17 mouse cellular contexts compared by ENCODE assay signal in the genomic region with DNA sequence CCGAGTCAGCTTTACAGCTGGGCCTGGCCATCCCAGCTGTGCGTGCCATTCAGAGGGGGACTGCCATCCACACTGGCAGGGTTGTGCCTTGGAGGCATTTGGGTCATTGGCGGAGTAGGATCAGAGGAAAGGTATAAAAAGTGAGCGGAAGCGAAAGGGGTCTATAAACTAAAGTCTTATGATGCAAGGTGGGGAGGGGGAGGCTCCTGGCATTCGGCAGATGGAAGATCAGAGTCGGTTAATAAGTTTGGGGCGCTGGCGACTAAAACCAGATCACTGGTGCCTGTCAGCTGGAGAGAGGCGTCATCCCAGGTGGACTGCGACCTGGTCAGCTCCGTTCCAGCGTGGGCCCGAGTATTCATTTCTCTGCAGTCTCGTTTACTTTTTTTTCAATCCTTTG.
DNase-seq lines count a peak whose midpoint lies in the region; ATAC-seq and TF ChIP-seq lines count a peak whose summit lies in the region.
"Had no signal": no experiment of that assay in that cellular context is flagged by ENCODE, and none has a peak within 500 bp of the region (broad histone marks: within the 10 kb centered on the region; RNA-seq: fewer than 3 reads in every experiment).

No protein-coding gene starts in this region.

- TF ChIP-seq CTCF in hindbrain, postnatal 0 days (IDR thresholded peaks at IDR 0.05; ENCODE audit: low read depth): no peak
- TF ChIP-seq CTCF in cerebellum, adult 2 months (IDR thresholded peaks at IDR 0.05; ENCODE audit: borderline replicate concordance, insufficient read depth, low read depth, low read length): no peak

- no peak for TF ChIP-seq POLR2A in cerebellum, adult 2 months (IDR thresholded peaks at IDR 0.05; ENCODE audit: borderline replicate concordance, insufficient read depth, low read length)

- H3K27me3 ChIP-seq in neural tube, embryonic 11.5 days (ENCODE audit: control insufficient read depth, insufficient read depth, low read length): no peaks in the 10 kb centered on the region
- no peaks in the 10 kb centered on the region for H3K27me3 ChIP-seq in hindbrain, postnatal 0 days (ENCODE audit: insufficient read depth, low read length)
- H3K27me3 ChIP-seq in midbrain, embryonic 13.5 days: no peaks in the 10 kb centered on the region
- no peaks in the 10 kb centered on the region for H3K27me3 ChIP-seq in cerebellum, adult 2 months (ENCODE audit: control insufficient read depth, insufficient read depth, low read length)
- no peaks in the 10 kb centered on the region for H3K27me3 ChIP-seq in heart, embryonic 10.5 days (ENCODE audit: insufficient read depth, poor library complexity, severe bottlenecking)
- H3K27me3 ChIP-seq: embryonic facial prominence, embryonic 15.5 days; stomach, embryonic 15.5 days had no signal

- H3K9me3 ChIP-seq in neural tube, embryonic 11.5 days (ENCODE audit: control insufficient read depth, low read length): no peaks in the 10 kb centered on the region
- H3K9me3 ChIP-seq in hindbrain, postnatal 0 days (ENCODE audit: low read length): no peaks in the 10 kb centered on the region
- H3K9me3 ChIP-seq in midbrain, embryonic 13.5 days: no peaks in the 10 kb centered on the region
- no peaks in the 10 kb centered on the region for H3K9me3 ChIP-seq in heart, embryonic 10.5 days
- H3K9me3 ChIP-seq: stomach, embryonic 15.5 days had no signal

- H3K36me3 ChIP-seq in neural tube, embryonic 11.5 days (ENCODE audit: control insufficient read depth, insufficient read depth, low read length): no peaks in the 10 kb centered on the region
- no peaks in the 10 kb centered on the region for H3K36me3 ChIP-seq in hindbrain, postnatal 0 days (ENCODE audit: insufficient read depth, low read length)
- no peaks in the 10 kb centered on the region for H3K36me3 ChIP-seq in midbrain, embryonic 13.5 days
- no peaks in the 10 kb centered on the region for H3K36me3 ChIP-seq in heart, embryonic 10.5 days
- H3K36me3 ChIP-seq: embryonic facial prominence, embryonic 15.5 days; stomach, embryonic 15.5 days had no signal

- peaks cover 6% of the 10 kb centered on the region; the same call in 1 of the 2 replicates for H3K4me1 ChIP-seq in neural tube, embryonic 11.5 days (ENCODE audit: control insufficient read depth, insufficient read depth, low read length)
- no peaks in the 10 kb centered on the region for H3K4me1 ChIP-seq in hindbrain, postnatal 0 days (ENCODE audit: insufficient read depth, low read length)
- peaks cover 15% of the 10 kb centered on the region for H3K4me1 ChIP-seq in midbrain, embryonic 13.5 days (replicated peaks)
- H3K4me1 ChIP-seq in cerebellum, adult 2 months (ENCODE audit: control insufficient read depth, insufficient read depth, low read length): no peaks in the 10 kb centered on the region
- H3K4me1 ChIP-seq in heart, embryonic 10.5 days: no peaks in the 10 kb centered on the region
- H3K4me1 ChIP-seq: embryonic facial prominence, embryonic 15.5 days; stomach, embryonic 15.5 days had no signal

- no peak overlapping the region for H3K27ac ChIP-seq in neural tube, embryonic 11.5 days (ENCODE audit: low read depth, low read length)
- H3K27ac ChIP-seq in hindbrain, postnatal 0 days: no peak overlapping the region
- H3K27ac ChIP-seq in midbrain, embryonic 13.5 days: no peak overlapping the region; the same call in 1 of the 2 replicates
- no peak overlapping the region for H3K27ac ChIP-seq in cerebellum, adult 2 months (ENCODE audit: insufficient read depth, low read length)
- no peak overlapping the region for H3K27ac ChIP-seq in heart, embryonic 10.5 days
- H3K27ac ChIP-seq: embryonic facial prominence, embryonic 15.5 days; heart, adult 2 months; stomach, embryonic 15.5 days had no signal

- DNase-seq in neural tube, embryonic 11.5 days (ENCODE audit: low spot score): no peak
- DNase-seq in neural tube, embryonic 10.5 days (ENCODE audit: extremely low spot score, low spot score): no peak
- no peak for DNase-seq in hindbrain, postnatal 0 days (ENCODE audit: low spot score)
- no peak for DNase-seq in cerebellum, adult 2 months
- DNase-seq in heart, postnatal 36 days: no peak
- no peak for DNase-seq in left cerebral cortex, adult 8-10 months (ENCODE audit: low spot score in 2 of 2)
- no peak for DNase-seq in heart, embryonic 10.5 days (ENCODE audit: low spot score)
- DNase-seq: cerebellum, adult 11 months; heart, adult 2 months; heart, postnatal 14 days; lung, postnatal 36 days; thymus, postnatal 36 days had no signal

- peak overlapping the region; percentile 22 for H3K4me2 ChIP-seq in neural tube, embryonic 11.5 days (ENCODE audit: low read depth)
- H3K4me2 ChIP-seq in hindbrain, postnatal 0 days (ENCODE audit: low read depth, low read length): peak overlapping the region; percentile 46
- peak overlapping the region; percentile 46 for H3K4me2 ChIP-seq in midbrain, embryonic 13.5 days (replicated peaks)
- H3K4me2 ChIP-seq: embryonic facial prominence, embryonic 15.5 days; stomach, embryonic 15.5 days had no signal

- no peak overlapping the region; the same call in 1 of the 2 replicates for H3K9ac ChIP-seq in neural tube, embryonic 11.5 days (ENCODE audit: low read length)
- no peak overlapping the region for H3K9ac ChIP-seq in hindbrain, postnatal 0 days (replicated peaks; ENCODE audit: low read length)
- peak overlapping the region; percentile 46 for H3K9ac ChIP-seq in midbrain, embryonic 13.5 days (replicated peaks)
- H3K9ac ChIP-seq: embryonic facial prominence, embryonic 15.5 days; stomach, embryonic 15.5 days had no signal

- WGBS in neural tube, embryonic 11.5 days: 39% methylated on average over 15 of the region's 15 CpGs
- WGBS in hindbrain, postnatal 0 days: 43% methylated on average over 15 of the region's 15 CpGs
- WGBS in midbrain, embryonic 13.5 days: 36% methylated on average over 15 of the region's 15 CpGs
- 34% methylated on average over 15 of the region's 15 CpGs for WGBS in cerebellum, adult 2 months
- WGBS in heart, embryonic 10.5 days: 61% methylated on average over 15 of the region's 15 CpGs

- no peak overlapping the region for H3K4me3 ChIP-seq in neural tube, embryonic 11.5 days (ENCODE audit: low read depth, low read length)
- peak overlapping the region; percentile 7 for H3K4me3 ChIP-seq in hindbrain, postnatal 0 days (ENCODE audit: low read length)
- peak overlapping the region; percentile 13 for H3K4me3 ChIP-seq in midbrain, embryonic 13.5 days (replicated peaks)
- no peak overlapping the region for H3K4me3 ChIP-seq in cerebellum, adult 2 months (replicated peaks; ENCODE audit: insufficient read depth, low read depth, low read length)
- no peak overlapping the region for H3K4me3 ChIP-seq in heart, embryonic 10.5 days
- H3K4me3 ChIP-seq: embryonic facial prominence, embryonic 15.5 days; heart, adult 2 months; stomach, embryonic 15.5 days had no signal

- no peak for ATAC-seq in neural tube, embryonic 11.5 days (ENCODE audit: insufficient read depth, low FRiP score, low TSS enrichment)
- ATAC-seq in hindbrain, postnatal 0 days: no peak
- ATAC-seq in midbrain, embryonic 13.5 days: no peak
- ATAC-seq: intestine, postnatal 0 days; Patski had no signal

- intact Hi-C loops in heart, postnatal 36 days (cut with DNase I): no loop called here

Comparison
In these comparisons a context has a peak if more than half of its experiments do, and no peak if none do; other contexts are left out.
1. H3K4me3 ChIP-seq: peak in hindbrain, postnatal 0 days (single experiment) and midbrain, embryonic 13.5 days (single experiment); none in neural tube, embryonic 11.5 days (single experiment), cerebellum, adult 2 months (single experiment) and heart, embryonic 10.5 days (single experiment).
2. Peak in every context shown above with its lines, with median percentiles within 50 percentile points of each other: H3K4me2 ChIP-seq.